Mouse (Mus musculus): ENCODE data around the gene Tyw3. TPM values are rescaled to one million over a fixed set of nuclear protein-coding genes. Genes with fewer than 3 reads are reported as not detected.
"Not testable (repeated sequence)": the region's sequence is repeated elsewhere in the genome, so short reads cannot be mapped to it uniquely, and the experiment has no call there.

Gene Tyw3
- 14.6 and 18.2 TPM in 2 replicates for polyA plus RNA-seq (2016; fragmentation: Nextera tagmentation; extraction: Ambion mirVana)

GRCm38 (mm10) chr3:154596934-154597554, at the start of gene Tyw3:
Tyw3 (minus strand) TSS chr3:154597104.
- peak within 1 kb of the TSS; percentile 90 for H3K4me3 ChIP-seq
- H3K4me1 ChIP-seq, result peaks cover 3% of the 10 kb centered on the region; the same call in 1 of the 2 replicates
- WGBS, result under 1% methylated on average over 38 of the region's 38 CpGs
- H3K27ac ChIP-seq, result peak within 1 kb of the TSS; percentile 99
- H3K9me3 ChIP-seq, result no peaks in the 10 kb centered on the region
- H3K27me3 ChIP-seq (ENCODE audit: insufficient read depth, poor library complexity, severe bottlenecking), result no peaks in the 10 kb centered on the region
- DNase-seq (ENCODE audit: low spot score), result peak; percentile 97
- H3K36me3 ChIP-seq, result peaks cover 25% of the 10 kb centered on the region

- H3K27ac ChIP-seq, result no peak overlapping the region
- H3K4me1 ChIP-seq, result no peaks in the 10 kb centered on the region
- no peak for DNase-seq (ENCODE audit: low spot score)
- no peaks in the 10 kb centered on the region for H3K36me3 ChIP-seq
- H3K9me3 ChIP-seq, result no peaks in the 10 kb centered on the region
- H3K4me3 ChIP-seq, result no peak overlapping the region
- 84% methylated on average over 5 of the region's 5 CpGs for WGBS
- no peaks in the 10 kb centered on the region for H3K27me3 ChIP-seq (ENCODE audit: insufficient read depth, poor library complexity, severe bottlenecking)
Observed at GRCm38 (mm10) chr3:154633091-154633490, 36.2 kb upstream of the Tyw3 start.

GRCm38 (mm10) chr3:154631281-154631680, 34.4 kb upstream of the Tyw3 start:
- H3K27me3 ChIP-seq (ENCODE audit: insufficient read depth, poor library complexity, severe bottlenecking); H3K36me3 ChIP-seq; H3K9me3 ChIP-seq; H3K4me1 ChIP-seq; H3K27ac ChIP-seq; H3K4me3 ChIP-seq; DNase-seq (ENCODE audit: low spot score): not testable (repeated sequence)
- WGBS, result 78% methylated on average over 2 of the region's 2 CpGs

DNA sequence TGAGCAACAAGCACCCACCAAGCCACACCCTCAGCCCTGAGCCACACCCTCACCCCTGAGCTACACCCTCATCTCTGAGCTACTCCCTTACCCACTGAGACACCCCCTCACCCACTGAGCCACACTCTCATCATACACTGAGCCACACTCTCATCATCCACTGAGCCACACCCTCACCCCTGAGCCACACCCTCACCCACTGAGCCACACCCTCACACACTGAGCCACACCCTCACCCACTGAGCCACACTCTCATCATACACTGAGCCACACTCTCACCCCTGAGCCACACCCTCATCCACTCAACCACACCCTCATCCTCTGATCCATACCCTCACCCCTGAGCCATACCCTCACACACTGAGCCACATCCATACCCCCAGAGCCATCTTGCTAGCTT, 31.4 kb upstream of the Tyw3 start:
- no peak overlapping the region for H3K4me3 ChIP-seq
- no peaks in the 10 kb centered on the region for H3K36me3 ChIP-seq
- H3K9me3 ChIP-seq, result no peaks in the 10 kb centered on the region
- H3K27me3 ChIP-seq (ENCODE audit: insufficient read depth, poor library complexity, severe bottlenecking), result no peaks in the 10 kb centered on the region
- DNase-seq (ENCODE audit: low spot score), result no peak
- H3K27ac ChIP-seq, result no peak overlapping the region
- no peaks in the 10 kb centered on the region for H3K4me1 ChIP-seq

DNA sequence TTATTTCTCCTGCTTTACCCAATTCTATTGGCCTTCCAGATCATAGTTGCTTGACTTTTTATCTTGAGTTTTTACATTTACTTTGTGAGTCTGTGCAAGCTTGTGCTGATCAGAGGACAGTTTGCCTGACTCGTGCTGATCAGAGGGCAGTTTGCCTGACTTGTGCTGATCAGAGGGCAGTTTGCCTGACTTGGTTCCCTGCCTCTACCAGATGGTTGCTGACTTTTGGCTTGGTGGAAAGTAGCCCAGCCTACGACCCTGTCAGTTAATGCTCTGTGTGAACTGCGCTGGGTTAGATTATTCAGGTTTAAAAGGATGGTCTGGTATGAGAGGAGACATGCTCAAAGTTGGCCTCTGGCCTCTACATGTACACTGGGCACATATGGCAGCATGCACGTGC, 19.2 kb upstream of the Tyw3 start:
- WGBS, result 87% methylated on average over 4 of the region's 4 CpGs
- peaks cover 23% of the 10 kb centered on the region for H3K36me3 ChIP-seq
- DNase-seq (ENCODE audit: low spot score), result no peak
- no peak overlapping the region for H3K4me3 ChIP-seq
- H3K27me3 ChIP-seq (ENCODE audit: insufficient read depth, poor library complexity, severe bottlenecking), result no peaks in the 10 kb centered on the region
- H3K27ac ChIP-seq, result no peak overlapping the region
- H3K4me1 ChIP-seq, result no peaks in the 10 kb centered on the region
- no peaks in the 10 kb centered on the region for H3K9me3 ChIP-seq

GRCm38 (mm10) chr3:154615304-154615703, 18.4 kb upstream of the Tyw3 start:
- Histone ChIP-seq H3K4me3 (no peak overlapping the region), H3K9me3 (no peaks in the 10 kb centered on the region), H3K4me1 (no peaks in the 10 kb centered on the region), H3K27ac (no peak overlapping the region), H3K27me3 (ENCODE audit: insufficient read depth, poor library complexity, severe bottlenecking) (no peaks in the 10 kb centered on the region), H3K36me3 (peaks cover 27% of the 10 kb centered on the region)
- DNase-seq (ENCODE audit: low spot score), result no peak
- WGBS, result 88% methylated on average over 7 of the region's 7 CpGs

- WGBS, result 89% methylated on average over 8 of the region's 8 CpGs
- H3K27ac ChIP-seq, result no peak overlapping the region
- H3K4me1 ChIP-seq, result no peaks in the 10 kb centered on the region
- H3K4me3 ChIP-seq, result no peak overlapping the region
- no peaks in the 10 kb centered on the region for H3K27me3 ChIP-seq (ENCODE audit: insufficient read depth, poor library complexity, severe bottlenecking)
- H3K9me3 ChIP-seq, result no peaks in the 10 kb centered on the region
- H3K36me3 ChIP-seq, result peaks cover 27% of the 10 kb centered on the region
- DNase-seq (ENCODE audit: low spot score), result no peak
Observed at GRCm38 (mm10) chr3:154614771-154615170, 17.9 kb upstream of the Tyw3 start.

- Histone ChIP-seq H3K9me3 (no peaks in the 10 kb centered on the region), H3K4me1 (no peaks in the 10 kb centered on the region), H3K27ac (no peak overlapping the region), H3K27me3 (ENCODE audit: insufficient read depth, poor library complexity, severe bottlenecking) (no peaks in the 10 kb centered on the region), H3K36me3 (peaks cover 31% of the 10 kb centered on the region), H3K4me3 (no peak overlapping the region)
- DNase-seq (ENCODE audit: low spot score), result no peak
- WGBS, result 86% methylated on average over 3 of the region's 3 CpGs
Observed at GRCm38 (mm10) chr3:154611888-154612287, 15.0 kb upstream of the Tyw3 start.

GRCm38 (mm10) chr3:154607896-154608295, 11.0 kb upstream of the Tyw3 start:
- no peak for DNase-seq (ENCODE audit: low spot score)
- Histone ChIP-seq H3K36me3 (peaks cover 31% of the 10 kb centered on the region), H3K27me3 (ENCODE audit: insufficient read depth, poor library complexity, severe bottlenecking) (no peaks in the 10 kb centered on the region), H3K9me3 (no peaks in the 10 kb centered on the region), H3K4me3 (no peak overlapping the region), H3K4me1 (no peaks in the 10 kb centered on the region), H3K27ac (no peak overlapping the region)
- 86% methylated on average over 1 of the region's 1 CpGs for WGBS

GRCm38 (mm10) chr3:154604871-154605270, 8.0 kb upstream of the Tyw3 start:
- Histone ChIP-seq H3K27ac (no peak overlapping the region), H3K9me3 (no peaks in the 10 kb centered on the region), H3K27me3 (ENCODE audit: insufficient read depth, poor library complexity, severe bottlenecking) (no peaks in the 10 kb centered on the region), H3K36me3 (peaks cover 17% of the 10 kb centered on the region; the same call in 1 of the 2 replicates), H3K4me3 (no peak overlapping the region), H3K4me1 (no peaks in the 10 kb centered on the region)
- WGBS, result 71% methylated on average over 5 of the region's 5 CpGs
- no peak for DNase-seq (ENCODE audit: low spot score)

GRCm38 (mm10) chr3:154602141-154602540, 5.2 kb upstream of the Tyw3 start:
- DNase-seq (ENCODE audit: low spot score), result no peak
- H3K27ac ChIP-seq, result no peak overlapping the region
- H3K4me3 ChIP-seq, result no peak overlapping the region
- H3K36me3 ChIP-seq, result peaks cover 10% of the 10 kb centered on the region; the same call in 1 of the 2 replicates
- peaks cover 3% of the 10 kb centered on the region; the same call in 1 of the 2 replicates for H3K4me1 ChIP-seq
- H3K9me3 ChIP-seq, result no peaks in the 10 kb centered on the region
- no peaks in the 10 kb centered on the region for H3K27me3 ChIP-seq (ENCODE audit: insufficient read depth, poor library complexity, severe bottlenecking)

- DNase-seq (ENCODE audit: low spot score), result no peak
- H3K4me3 ChIP-seq, result peak overlapping the region; percentile 90
- no peaks in the 10 kb centered on the region for H3K9me3 ChIP-seq
- no peaks in the 10 kb centered on the region for H3K27me3 ChIP-seq (ENCODE audit: insufficient read depth, poor library complexity, severe bottlenecking)
- 36% methylated on average over 7 of the region's 7 CpGs for WGBS
- peak overlapping the region; percentile 99 for H3K27ac ChIP-seq
- H3K4me1 ChIP-seq, result peaks cover 3% of the 10 kb centered on the region; the same call in 1 of the 2 replicates
- H3K36me3 ChIP-seq, result peaks cover 20% of the 10 kb centered on the region
Observed at GRCm38 (mm10) chr3:154597561-154597960, 657 bp upstream of the Tyw3 start.

DNA sequence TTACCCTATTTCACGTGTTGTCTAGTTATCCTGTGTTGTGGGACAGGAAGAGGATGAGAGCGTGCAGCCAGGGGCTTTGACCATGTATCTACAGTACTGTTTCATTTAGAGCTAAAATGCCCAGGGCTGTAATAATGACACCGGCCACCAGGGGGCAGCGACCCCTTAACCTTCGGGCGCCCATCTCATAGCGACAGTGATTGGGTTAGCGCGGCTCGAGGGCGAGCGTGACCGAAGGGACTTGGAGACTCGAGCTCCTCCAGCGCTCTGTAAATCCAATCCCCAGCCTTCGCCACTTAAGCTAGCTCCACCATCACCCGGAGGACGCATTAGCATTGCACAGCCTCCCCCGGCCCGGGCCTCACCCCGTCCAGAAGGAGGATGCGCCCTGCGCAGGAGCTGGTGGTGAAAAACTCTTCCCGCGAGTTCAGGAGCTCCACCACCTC, 393 bp downstream of the Tyw3 start, which contains the start of gene Cryz:
TSS of gene Cryz (plus strand) at position 224 of the 446 bp plus-strand sequence.
- under 1% methylated on average over 25 of the region's 25 CpGs for WGBS
- DNase-seq (ENCODE audit: low spot score), result peak; percentile 94

GRCm38 (mm10) chr3:154594156-154594555, 2.7 kb downstream of the Tyw3 start:
- WGBS, result 92% methylated on average over 6 of the region's 6 CpGs
- H3K9me3 ChIP-seq, result no peaks in the 10 kb centered on the region
- peaks cover 54% of the 10 kb centered on the region for H3K36me3 ChIP-seq
- no peak for DNase-seq (ENCODE audit: low spot score)
- no peak overlapping the region for H3K27ac ChIP-seq
- H3K27me3 ChIP-seq (ENCODE audit: insufficient read depth, poor library complexity, severe bottlenecking), result no peaks in the 10 kb centered on the region
- peaks cover 3% of the 10 kb centered on the region; the same call in 1 of the 2 replicates for H3K4me1 ChIP-seq
- no peak overlapping the region for H3K4me3 ChIP-seq

More for the DNA sequence above, 393 bp downstream of the Tyw3 start, which contains the start of gene Cryz:
- no peaks in the 10 kb centered on the region for H3K27me3 ChIP-seq (ENCODE audit: insufficient read depth, poor library complexity, severe bottlenecking)
- peak within 1 kb of the TSS; percentile 99 for H3K27ac ChIP-seq
- H3K4me3 ChIP-seq, result peak within 1 kb of the TSS; percentile 90
- H3K36me3 ChIP-seq, result peaks cover 30% of the 10 kb centered on the region
- H3K4me1 ChIP-seq, result peaks cover 3% of the 10 kb centered on the region; the same call in 1 of the 2 replicates
- H3K9me3 ChIP-seq, result no peaks in the 10 kb centered on the region
